Mouse (Mus musculus) CH12.LX (cell line): Measurements from ENCODE around the gene Spata13. TPM values are rescaled to one million over a fixed set of nuclear protein-coding genes. Genes with fewer than 3 reads are reported as not detected.

Source experiments
- DNase-seq: peaks from one replicate; pipeline ENCODE4 v3.0.0-alpha.2; 2013; ENCODE audit errors: extremely low read depth
- H3K27ac ChIP-seq: 2 replicates; pipeline ENCODE4 v1.5.1; 2012; ENCODE audit warnings: low read depth, mild to moderate bottlenecking, control low read depth, moderate library complexity; ENCODE audit not compliant: insufficient read depth
- H3K27me3 ChIP-seq: replicated peaks from 2 replicates; pipeline ENCODE3; 2012; ENCODE audit warnings: inconsistent platforms
- H3K36me3 ChIP-seq, 2 experiments: replicated peaks in 1 of 2; 2 replicates each; pipeline versions ENCODE3 to v1.6.1; 2012; ENCODE audit warnings: inconsistent platforms in 1 of 2, low read length in 1 of 2, mild to moderate bottlenecking in 1 of 2, mixed read lengths in 1 of 2, moderate library complexity in 1 of 2; ENCODE audit not compliant: control insufficient read depth in 1 of 2, insufficient read depth in 1 of 2
- H3K4me1 ChIP-seq, 2 experiments: 2 replicates each; pipeline ENCODE4 v1.6.1; 2012; ENCODE audit warnings: inconsistent platforms in 1 of 2, moderate library complexity in 1 of 2; ENCODE audit not compliant: insufficient read depth in 2 of 2, control insufficient read depth in 1 of 2
- H3K4me2 ChIP-seq: 2 replicates; pipeline ENCODE4 v1.6.1; 2012; ENCODE audit warnings: low read depth, mild to moderate bottlenecking, control low read depth; ENCODE audit not compliant: poor library complexity, insufficient read depth, severe bottlenecking
- H3K4me3 ChIP-seq, 3 experiments: fragments of 150-350 bp in 1 of 3; sonication (generic) in 1 of 3; replicated peaks in 1 of 3; 2 replicates each; pipeline versions ENCODE3 to v1.5.1; 2011 to 2012; ENCODE audit warnings: low read depth in 2 of 3, low read length in 2 of 3, mild to moderate bottlenecking in 2 of 3, moderate library complexity in 2 of 3, control low read depth in 1 of 3, improper control_type of control experiment in 1 of 3, inconsistent platforms in 1 of 3, mixed read lengths in 1 of 3; ENCODE audit not compliant: poor library complexity in 1 of 3
- H3K79me2 ChIP-seq: replicated peaks from 2 replicates; pipeline ENCODE4 v1.6.1; 2012; ENCODE audit warnings: mild to moderate bottlenecking, moderate library complexity; ENCODE audit not compliant: control insufficient read depth, poor library complexity, insufficient read depth, severe bottlenecking; ENCODE audit errors: extremely low read depth
- H3K9ac ChIP-seq: 2 replicates; pipeline ENCODE4 v1.6.1; 2012; ENCODE audit warnings: low read depth, mild to moderate bottlenecking, control low read depth, moderate library complexity; ENCODE audit not compliant: insufficient read depth
- H3K9me3 ChIP-seq: replicated peaks from 2 replicates; pipeline ENCODE3; 2012; ENCODE audit warnings: low read length, inconsistent platforms, mixed read lengths
- ETS1 ChIP-seq: conservative IDR thresholded peaks from 2 replicates; pipeline ENCODE4 v1.6.1; 2012; ENCODE audit warnings: low read depth, mild to moderate bottlenecking, inconsistent platforms, low read length, improper control_type of control experiment, moderate library complexity
- IRF4 ChIP-seq: IDR thresholded peaks from 2 replicates; pipeline ENCODE4 v1.6.1; 2014; ENCODE audit warnings: low read depth, mild to moderate bottlenecking, inconsistent platforms, low read length, improper control_type of control experiment
- JUN ChIP-seq: IDR thresholded peaks from 2 replicates; pipeline ENCODE4 v1.6.1; 2011; ENCODE audit warnings: low read depth, mild to moderate bottlenecking, low read length, improper control_type of control experiment, moderate library complexity; ENCODE audit not compliant: insufficient read depth
- JUND ChIP-seq: conservative IDR thresholded peaks from 2 replicates; pipeline ENCODE4 v1.6.1; 2011; ENCODE audit warnings: low read depth, low read length, improper control_type of control experiment
- MAFK ChIP-seq: IDR thresholded peaks from 2 replicates; pipeline ENCODE4 v1.6.1; 2011; ENCODE audit warnings: low read length, improper control_type of control experiment; ENCODE audit not compliant: insufficient replicate concordance
- MAX ChIP-seq: IDR thresholded peaks from 2 replicates; pipeline ENCODE4 v1.6.1; 2011; ENCODE audit warnings: low read length, improper control_type of control experiment
- MEF2A ChIP-seq: IDR thresholded peaks from 2 replicates; pipeline ENCODE4 v1.6.1; 2014; ENCODE audit warnings: low read depth, mild to moderate bottlenecking, inconsistent platforms, low read length, improper control_type of control experiment, borderline replicate concordance
- MYC ChIP-seq: IDR thresholded peaks from 2 replicates; pipeline ENCODE4 v1.6.1; 2011; ENCODE audit warnings: low read depth, mild to moderate bottlenecking, improper control_type of control experiment, low read length
- NELFE ChIP-seq: IDR thresholded peaks from 2 replicates; pipeline ENCODE4 v1.6.1; 2011; ENCODE audit warnings: low read depth, low read length, improper control_type of control experiment
- POLR2A ChIP-seq: IDR thresholded peaks from 2 replicates; pipeline ENCODE4 v1.6.1; 2011; ENCODE audit warnings: low read depth, mild to moderate bottlenecking, improper control_type of control experiment, low read length
- RAD21 ChIP-seq: IDR thresholded peaks from 2 replicates; pipeline ENCODE4 v1.6.1; 2011; ENCODE audit warnings: low read depth, mild to moderate bottlenecking, low read length, improper control_type of control experiment, moderate library complexity
- SIN3A ChIP-seq: IDR thresholded peaks from 2 replicates; pipeline ENCODE4 v1.6.1; 2012; ENCODE audit warnings: low read length, improper control_type of control experiment, inconsistent platforms
- SMC3 ChIP-seq: IDR thresholded peaks from 2 replicates; pipeline ENCODE4 v1.6.1; 2011; ENCODE audit warnings: low read depth, low read length, improper control_type of control experiment
- TBP ChIP-seq: conservative IDR thresholded peaks from 2 replicates; pipeline ENCODE4 v1.6.1; 2011; ENCODE audit warnings: low read depth, low read length, improper control_type of control experiment
- TCF12 ChIP-seq: IDR thresholded peaks from 2 replicates; pipeline ENCODE4 v1.6.1; 2014; ENCODE audit warnings: low read depth, mild to moderate bottlenecking, inconsistent platforms, low read length, improper control_type of control experiment
- USF2 ChIP-seq: conservative IDR thresholded peaks from 2 replicates; pipeline ENCODE4 v1.6.1; 2011; ENCODE audit warnings: low read depth, low read length, improper control_type of control experiment
- ZMIZ1 ChIP-seq: IDR thresholded peaks from 2 replicates; pipeline ENCODE4 v1.6.1; 2012; ENCODE audit warnings: low read depth, mild to moderate bottlenecking, inconsistent platforms, low read length, improper control_type of control experiment
- dilution Hi-C: fragments of 300-500 bp; cut with MboI; formaldehyde crosslinking; loops from 2 replicates; pipeline ENCODE4 v1.14.3; 2020; ENCODE audit warnings: low sequenced_read_pairs; ENCODE audit not compliant: extremely low pct_unique_long_range_greater_than_20kb, extremely low pct_ligation_motif_present
- in situ Hi-C: fragments of 300-500 bp; cut with MboI; formaldehyde crosslinking; loops from 3 replicates; pipeline ENCODE4 v1.14.3; 2019; ENCODE audit warnings: low sequenced_read_pairs, low pct_ligation_motif_present, low pct_unique_long_range_greater_than_20kb, mixed read lengths
- polyA plus RNA-seq: library from polyadenylated mRNA; unstranded; fragments of >175 nt; gene quantifications from 2 replicates; pipeline ENCODE4 v1.2.1, GENCODE M21; 2012; ENCODE audit warnings: low read depth; ENCODE audit not compliant: insufficient read length
- total RNA-seq, 2 experiments: library from RNA; depleted of rRNA; stranded (reverse); fragments of 300-350 nt in 1 of 2; fragments of >200 nt in 1 of 2; gene quantifications; 2 replicates each; pipeline ENCODE4 v1.2.3; 2012 to 2014

Spata13 gene
- total and polyA plus RNA-seq, 3 experiments: 11.6 to 15.9 (median 13.6) TPM

GRCm38 (mm10) chr14:60686733-60687132 lies 52.9 kb downstream of the Spata13 start:
- dilution Hi-C loops: no loop called here
- in situ Hi-C loops: no loop called here

DNA sequence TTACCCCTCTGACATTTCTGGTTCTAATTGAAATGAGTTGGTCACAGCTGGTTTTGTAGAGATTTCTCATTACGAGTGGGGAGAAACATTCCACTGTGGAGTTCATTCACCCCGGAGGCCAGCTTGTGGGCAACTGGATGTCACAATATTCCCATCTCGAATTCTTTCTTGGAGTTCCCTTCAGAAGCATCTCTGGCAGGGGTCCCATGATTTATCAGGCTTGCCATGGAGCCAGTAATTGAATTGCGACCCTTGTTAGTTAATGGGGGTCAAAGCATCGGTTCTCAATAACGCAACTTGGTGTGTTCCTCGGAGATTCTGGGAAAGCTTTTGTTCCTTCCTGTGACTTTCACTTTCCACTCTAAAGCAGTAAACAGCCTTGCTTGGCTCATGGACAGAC lies 53.4 kb downstream of the Spata13 start:
- Histone ChIP-seq H3K27ac (no peak overlapping the region), H3K4me3 (no peak overlapping the region), H3K36me3 (no peaks in the 10 kb centered on the region), H3K9ac (no peak overlapping the region), H3K9me3 (no peaks in the 10 kb centered on the region), H3K4me1 (peaks cover 0 to 3% of the 10 kb centered on the region in 2 experiments; a peak in 1 of 4 replicates), H3K27me3 (no peaks in the 10 kb centered on the region), H3K79me2 (no peaks in the 10 kb centered on the region), H3K4me2 (no peak overlapping the region)
- dilution Hi-C loops: no loop called here
- no peak for TF ChIP-seq SIN3A
- TF ChIP-seq MEF2A: no peak
- no peak for TF ChIP-seq POLR2A
- TF ChIP-seq TBP: no peak
- TF ChIP-seq JUND: no peak
- no peak for TF ChIP-seq ETS1
- TF ChIP-seq RAD21: no peak
- TF ChIP-seq USF2: no peak
- no peak for TF ChIP-seq SMC3
- TF ChIP-seq MAX: no peak
- TF ChIP-seq ZMIZ1: no peak
- TF ChIP-seq MYC: no peak
- TF ChIP-seq NELFE: no peak
- TF ChIP-seq JUN: no peak
- no peak for TF ChIP-seq MAFK
- no peak for TF ChIP-seq IRF4
- DNase-seq: no peak
- in situ Hi-C loops: no loop called here

More at GRCm38 (mm10) chr14:60686733-60687132, 52.9 kb downstream of the Spata13 start:
- Histone ChIP-seq H3K9me3 (no peaks in the 10 kb centered on the region), H3K4me3 (no peak overlapping the region), H3K79me2 (no peaks in the 10 kb centered on the region), H3K9ac (no peak overlapping the region), H3K27ac (no peak overlapping the region), H3K36me3 (no peaks in the 10 kb centered on the region), H3K27me3 (no peaks in the 10 kb centered on the region), H3K4me2 (no peak overlapping the region), H3K4me1 (peaks cover 0 to 3% of the 10 kb centered on the region in 2 experiments; a peak in 1 of 4 replicates)
- TF ChIP-seq TCF12 (no peak), USF2 (no peak)
- DNase-seq: no peak
